Mouse (Mus musculus) gastrocnemius, postnatal 14 days (tissue): Measurements from ENCODE around the gene Nav2. TPM values are rescaled to one million over a fixed set of nuclear protein-coding genes. Genes with fewer than 3 reads are reported as not detected.

Experiments
- DNase-seq: peaks from one replicate; pipeline ENCODE4 v3.0.0; 2021; ENCODE audit warnings: mixed read lengths
- intact Hi-C: fragments of 180-260 bp; cut with DNase I; formaldehyde crosslinking; loops from one replicate; pipeline ENCODE4 v1.15.1; 2025; ENCODE audit warnings: low total_unique reads
- total RNA-seq, 2 experiments: library from RNA; stranded (reverse); gene quantifications; 2 replicates each; pipeline ENCODE4 v1.2.3; 2021

The Nav2 gene
- total RNA-seq, 2 experiments from 2014 or later = 26.2 to 39.3 TPM

- intact Hi-C loops = loop anchor here (2.0 to 10.0 kb wide), 2 partner anchors 134 to 308 kb away; no protein-coding TSS in a partner anchor
- no peak for DNase-seq
Observed at GRCm38 (mm10) chr7:49617087-49617486, 708.6 kb downstream of the Nav2 start.

- DNase-seq = no peak
- intact Hi-C loops = no loop called here
Observed at GRCm38 (mm10) chr7:49620160-49620559, 711.6 kb downstream of the Nav2 start.

GRCm38 (mm10) chr7:49631885-49632284 is 723.4 kb downstream of the Nav2 start:
- DNase-seq = no peak
- intact Hi-C loops = no loop called here

GRCm38 (mm10) chr7:49632391-49632790 is 723.9 kb downstream of the Nav2 start:
- intact Hi-C loops = no loop called here
- no peak for DNase-seq

- intact Hi-C loops = no loop called here
- peak; percentile 17 for DNase-seq
Observed at GRCm38 (mm10) chr7:49633375-49633956, 725.0 kb downstream of the Nav2 start.

GRCm38 (mm10) chr7:49634291-49635073 is 726.0 kb downstream of the Nav2 start:
- no peak for DNase-seq
- intact Hi-C loops = no loop called here

GRCm38 (mm10) chr7:49635074-49635621 is 726.6 kb downstream of the Nav2 start:
- DNase-seq = no peak
- intact Hi-C loops = no loop called here

- no peak for DNase-seq
- intact Hi-C loops = no loop called here
Observed at GRCm38 (mm10) chr7:49635971-49636370, 727.5 kb downstream of the Nav2 start.

- no peak for DNase-seq
- intact Hi-C loops = no loop called here
Observed at GRCm38 (mm10) chr7:49636491-49637115, 728.1 kb downstream of the Nav2 start, which contains the start of gene Dbx1. Dbx1 (minus strand) TSS chr7:49636849.

GRCm38 (mm10) chr7:49637281-49637680 is 728.8 kb downstream of the Nav2 start:
- DNase-seq = no peak
- intact Hi-C loops = no loop called here

- DNase-seq = no peak
- intact Hi-C loops = no loop called here
Observed at GRCm38 (mm10) chr7:49637851-49638663, 729.5 kb downstream of the Nav2 start.

- intact Hi-C loops = no loop called here
Observed at GRCm38 (mm10) chr7:49638941-49639776, 730.6 kb downstream of the Nav2 start.

GRCm38 (mm10) chr7:49639864-49640708 is 731.6 kb downstream of the Nav2 start:
- intact Hi-C loops = no loop called here

More at GRCm38 (mm10) chr7:49638941-49639776, 730.6 kb downstream of the Nav2 start:
- no peak for DNase-seq

GRCm38 (mm10) chr7:49640709-49641305 is 732.3 kb downstream of the Nav2 start:
- no peak for DNase-seq
- intact Hi-C loops = no loop called here

More at GRCm38 (mm10) chr7:49639864-49640708, 731.6 kb downstream of the Nav2 start:
- no peak for DNase-seq
